Mouse (Mus musculus) cerebellum, adult 11 months (tissue): ENCODE data around the gene Tsga10.

Experiments used
- DNase-seq: peaks from one replicate; pipeline ENCODE4 v3.0.0; 2022

Tsga10 gene

GRCm38 (mm10) chr1:37866286-37866685 is at the start of gene Tsga10:
Gene Tsga10, minus strand, starts transcription at chr1:37866429.
- DNase-seq: no peak

- DNase-seq: no peak
Observed at GRCm38 (mm10) chr1:37912751-37913150, 46.5 kb upstream of the Tsga10 start.

- no peak for DNase-seq
Observed at GRCm38 (mm10) chr1:37903178-37903577, 36.9 kb upstream of the Tsga10 start.

GRCm38 (mm10) chr1:37900288-37900687 is 34.1 kb upstream of the Tsga10 start:
- DNase-seq: no peak

- no peak for DNase-seq
Observed at GRCm38 (mm10) chr1:37899816-37900215, 33.6 kb upstream of the Tsga10 start.

GRCm38 (mm10) chr1:37894606-37895005 is 28.4 kb upstream of the Tsga10 start:
- DNase-seq: no peak

- DNase-seq: no peak
Observed at GRCm38 (mm10) chr1:37891400-37891799, 25.2 kb upstream of the Tsga10 start.

GRCm38 (mm10) chr1:37890025-37890652 is 23.9 kb upstream of the Tsga10 start, which contains the start of the genes Mitd1 and Mrpl30:
Gene Mitd1, minus strand, starts transcription at chr1:37890411.
Gene Mrpl30, plus strand, starts transcription at chr1:37890477.
- DNase-seq: peak; percentile 89

- DNase-seq: no peak
Observed at GRCm38 (mm10) chr1:37889206-37889605, 23.0 kb upstream of the Tsga10 start.

GRCm38 (mm10) chr1:37884451-37884850 is 18.2 kb upstream of the Tsga10 start:
- DNase-seq: no peak

- DNase-seq: no peak
Observed at GRCm38 (mm10) chr1:37883411-37883810, 17.2 kb upstream of the Tsga10 start.

- no peak for DNase-seq
Observed at GRCm38 (mm10) chr1:37877736-37878460, 11.7 kb upstream of the Tsga10 start.

GRCm38 (mm10) chr1:37873157-37873556 is 6.9 kb upstream of the Tsga10 start:
- no peak for DNase-seq

- DNase-seq: peak; percentile 68
Observed at GRCm38 (mm10) chr1:37872131-37873067, 6.2 kb upstream of the Tsga10 start.

- no peak for DNase-seq
Observed at GRCm38 (mm10) chr1:37871704-37872103, 5.5 kb upstream of the Tsga10 start, which contains the start of gene Lipt1. Gene Lipt1, plus strand, starts transcription at chr1:37871738.

GRCm38 (mm10) chr1:37869362-37869761 is 3.1 kb upstream of the Tsga10 start:
- no peak for DNase-seq

GRCm38 (mm10) chr1:37868640-37869039 is 2.4 kb upstream of the Tsga10 start:
- DNase-seq: no peak

- no peak for DNase-seq
Observed at GRCm38 (mm10) chr1:37867684-37868322, 1.6 kb upstream of the Tsga10 start.

GRCm38 (mm10) chr1:37867056-37867455 is 827 bp upstream of the Tsga10 start:
- peak; percentile 42 for DNase-seq

- peak; percentile 25 for DNase-seq
Observed at GRCm38 (mm10) chr1:37865401-37866215, 621 bp downstream of the Tsga10 start.

- peak; percentile 100 for DNase-seq
Observed at GRCm38 (mm10) chr1:37864511-37865400, 1.5 kb downstream of the Tsga10 start.
